ENCODE assay signal across 22 mouse cellular contexts in the genomic region with DNA sequence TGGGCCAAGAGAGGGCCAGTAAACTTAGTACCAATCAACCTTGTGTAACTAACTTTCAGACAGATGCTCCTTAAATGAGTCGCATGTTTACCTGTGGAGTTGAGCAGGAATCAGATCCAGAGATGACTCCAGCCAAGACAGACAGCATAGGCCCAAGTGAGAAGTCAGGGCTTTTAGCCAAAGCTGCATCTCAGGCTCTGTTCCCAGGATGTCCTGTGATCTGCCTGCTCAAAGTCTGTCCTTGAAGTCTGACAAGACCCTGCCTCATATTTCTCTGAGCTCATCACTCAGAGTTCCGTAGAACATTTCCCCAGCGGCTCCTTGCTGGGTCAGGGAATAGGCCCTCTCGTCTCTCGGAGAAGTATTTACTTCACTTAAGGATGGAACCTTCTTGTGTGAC.
DNase-seq lines count a peak whose midpoint lies in the region; ATAC-seq and TF ChIP-seq lines count a peak whose summit lies in the region.
"Had no signal": no experiment of that assay in that cellular context is flagged by ENCODE, and none has a peak within 500 bp of the region (broad histone marks: within the 10 kb centered on the region; RNA-seq: fewer than 3 reads in every experiment).

No protein-coding gene starts in this region.

- no peak for TF ChIP-seq CTCF in testis, adult 2 months (IDR thresholded peaks at IDR 0.05; ENCODE audit: control insufficient read depth, insufficient read depth, insufficient replicate concordance, low read depth, low read length)

- H3K9ac ChIP-seq in heart, embryonic 15.5 days, result no peak overlapping the region
- H3K9ac ChIP-seq: embryonic facial prominence, embryonic 15.5 days; hindbrain, embryonic 12.5 days; kidney, embryonic 15.5 days had no signal

- 0 out of 2 replicates have a peak overlapping the region, but pooled peaks have one; percentile 8 for H3K27ac ChIP-seq in heart, embryonic 15.5 days
- H3K27ac ChIP-seq in testis, adult 2 months (ENCODE audit: control insufficient read depth, insufficient read depth, low read depth, low read length), result peak overlapping the region; percentile 16; the same call in 1 of the 2 replicates
- H3K27ac ChIP-seq: embryonic facial prominence, embryonic 15.5 days; forebrain, embryonic 10.5 days; heart, embryonic 10.5 days; hindbrain, embryonic 12.5 days; kidney, embryonic 15.5 days had no signal

- H3K4me1 ChIP-seq in heart, embryonic 15.5 days (replicated peaks), result peaks cover 82% of the 10 kb centered on the region
- peaks cover 12% of the 10 kb centered on the region for H3K4me1 ChIP-seq in testis, adult 2 months (ENCODE audit: control insufficient read depth, insufficient read depth, low read length)

- TF ChIP-seq POLR2A in testis, adult 2 months (IDR thresholded peaks at IDR 0.05; ENCODE audit: control insufficient read depth, low read depth, low read length), result no peak

- no peaks in the 10 kb centered on the region for H3K27me3 ChIP-seq in heart, embryonic 15.5 days
- H3K27me3 ChIP-seq in testis, adult 2 months (ENCODE audit: control insufficient read depth, insufficient read depth, low read length), result no peaks in the 10 kb centered on the region
- H3K27me3 ChIP-seq: embryonic facial prominence, embryonic 15.5 days; hindbrain, embryonic 12.5 days; kidney, embryonic 15.5 days had no signal

- H3K4me3 ChIP-seq in heart, embryonic 15.5 days, result no peak overlapping the region
- H3K4me3 ChIP-seq in testis, adult 2 months (ENCODE audit: control insufficient read depth, low read depth, low read length), result no peak overlapping the region
- H3K4me3 ChIP-seq: embryonic facial prominence, embryonic 15.5 days; erythroblast, embryonic 14.5 days; forebrain, embryonic 10.5 days; heart, embryonic 10.5 days; hindbrain, embryonic 12.5 days; kidney, embryonic 15.5 days had no signal

- no peak for ATAC-seq in heart, embryonic 15.5 days (replicated peaks; ENCODE audit: insufficient number of reproducible peaks, insufficient read depth, low FRiP score, low read depth)
- ATAC-seq: forebrain, embryonic 14.5 days; hindbrain, embryonic 16.5 days; inflammation-experienced regulatory T-cells, adult 6 months had no signal

- no peaks in the 10 kb centered on the region for H3K36me3 ChIP-seq in heart, embryonic 15.5 days
- no peaks in the 10 kb centered on the region for H3K36me3 ChIP-seq in testis, adult 2 months (ENCODE audit: control insufficient read depth, insufficient read depth, low read length)
- H3K36me3 ChIP-seq: embryonic facial prominence, embryonic 15.5 days; forebrain, embryonic 10.5 days; heart, embryonic 10.5 days; hindbrain, embryonic 12.5 days; kidney, embryonic 15.5 days had no signal

- H3K9me3 ChIP-seq in heart, embryonic 15.5 days (replicated peaks), result no peaks in the 10 kb centered on the region
- H3K9me3 ChIP-seq: embryonic facial prominence, embryonic 15.5 days; forebrain, embryonic 10.5 days; heart, embryonic 10.5 days; hindbrain, embryonic 12.5 days; kidney, embryonic 15.5 days had no signal

- WGBS in heart, embryonic 15.5 days, result 70% methylated on average over 5 of the region's 5 CpGs

- H3K4me2 ChIP-seq in heart, embryonic 15.5 days, result no peak overlapping the region
- H3K4me2 ChIP-seq: embryonic facial prominence, embryonic 15.5 days; hindbrain, embryonic 12.5 days; kidney, embryonic 15.5 days had no signal

- peak; percentile 55 for DNase-seq in gastrocnemius, postnatal 25 days
- no peak for DNase-seq in gastrocnemius, postnatal 10 days
- DNase-seq in heart, adult 8-10 months (ENCODE audit: low spot score), result no peak
- DNase-seq in testis, postnatal 10 days (ENCODE audit: low spot score), result no peak
- DNase-seq: adrenal gland, adult 2 months; adrenal gland, postnatal 25 days; cerebellum, adult 18-20 months; embryo, embryonic 11 days; gastrocnemius, postnatal 36 days; heart, postnatal 36 days; kidney, adult 2 months had no signal
